Mouse (Mus musculus) spleen, adult 18-20 months (tissue): ENCODE data around the gene Phtf1.

ENCODE experiments used
- DNase-seq, 2 experiments: peaks; one replicate each; pipeline ENCODE4 v3.0.0; 2022; ENCODE audit warnings: mixed read lengths in 2 of 2

Gene Phtf1

GRCm38 (mm10) chr3:104020101-104020500 lies 52.2 kb downstream of the Phtf1 start:
- no peak for DNase-seq

GRCm38 (mm10) chr3:104026938-104027337 lies 59.0 kb downstream of the Phtf1 start:
- DNase-seq = no peak

GRCm38 (mm10) chr3:104032086-104032485 lies 64.2 kb downstream of the Phtf1 start:
- no peak for DNase-seq

GRCm38 (mm10) chr3:104032747-104033146 lies 64.8 kb downstream of the Phtf1 start:
- DNase-seq = no peak

- no peak for DNase-seq
These were observed 91.2 kb downstream of the Phtf1 start for GRCm38 (mm10) chr3:104059001-104059622.

- DNase-seq = no peak
These were observed 101.5 kb downstream of the Phtf1 start for GRCm38 (mm10) chr3:104069395-104069794.
